Mouse (Mus musculus): Measurements from ENCODE around the gene Anxa1. TPM values are rescaled to one million over a fixed set of nuclear protein-coding genes. Genes with fewer than 3 reads are reported as not detected.

Gene Anxa1
- 63.3 and 118 TPM in 2 replicates for polyA plus RNA-seq (2015; fragmentation: Nextera tagmentation; extraction: Ambion mirVana)

GRCm38 (mm10) chr19:20390455-20390994 lies at the start of gene Anxa1:
Anxa1 (minus strand) TSS chr19:20390944.

Other genes with a start within 250 kb of the Anxa1 start
- gene Aldh1a1, start 101.8 kb upstream of the Anxa1 start, polyA plus RNA-seq (2015; fragmentation: Nextera tagmentation; extraction: Ambion mirVana): 7.4 and 7.7 TPM in 2 replicates

Data from skeletal muscle tissue, postnatal 0 days (tissue).